Mouse (Mus musculus): ENCODE measurements around the gene Wwc1.
A peak's percentile ranks its signal among the peaks of the same experiment; 100 is the strongest.

Gene Wwc1

DNA sequence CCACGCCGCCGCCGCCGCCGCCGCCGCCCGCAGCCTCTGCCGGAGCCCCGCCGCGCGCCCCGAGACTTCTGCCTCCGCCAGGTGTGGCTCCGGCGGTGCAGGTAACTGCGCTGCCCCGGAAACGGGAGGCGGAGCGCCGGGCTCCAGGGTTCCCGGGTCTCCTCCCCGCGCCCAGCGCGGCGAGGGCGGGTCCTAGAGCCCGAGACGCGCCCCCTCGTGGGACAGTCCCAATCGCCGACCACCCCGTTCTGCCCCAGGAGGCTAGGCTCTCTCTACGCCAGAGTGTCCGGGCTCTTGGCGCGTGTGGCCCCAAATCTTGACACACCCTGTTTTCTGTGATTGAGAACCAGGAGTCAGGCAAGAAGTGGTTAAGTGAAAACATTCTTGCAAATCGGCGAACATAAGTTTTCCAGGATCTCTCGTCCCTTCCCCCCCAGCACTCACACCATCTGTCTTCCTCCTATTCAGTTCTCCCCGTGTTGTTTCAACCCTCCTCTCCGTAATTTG, at the start of gene Wwc1:
Gene Wwc1 (minus strand): TSS at position 117 of the 507 bp plus-strand sequence.
- DNase-seq, result peak; percentile 46

GRCm38 (mm10) chr11:36020009-36020408, 39.7 kb upstream of the Wwc1 start:
- no peak for DNase-seq

- DNase-seq, result no peak
Measured at GRCm38 (mm10) chr11:36013179-36013578, 32.9 kb upstream of the Wwc1 start.

DNA sequence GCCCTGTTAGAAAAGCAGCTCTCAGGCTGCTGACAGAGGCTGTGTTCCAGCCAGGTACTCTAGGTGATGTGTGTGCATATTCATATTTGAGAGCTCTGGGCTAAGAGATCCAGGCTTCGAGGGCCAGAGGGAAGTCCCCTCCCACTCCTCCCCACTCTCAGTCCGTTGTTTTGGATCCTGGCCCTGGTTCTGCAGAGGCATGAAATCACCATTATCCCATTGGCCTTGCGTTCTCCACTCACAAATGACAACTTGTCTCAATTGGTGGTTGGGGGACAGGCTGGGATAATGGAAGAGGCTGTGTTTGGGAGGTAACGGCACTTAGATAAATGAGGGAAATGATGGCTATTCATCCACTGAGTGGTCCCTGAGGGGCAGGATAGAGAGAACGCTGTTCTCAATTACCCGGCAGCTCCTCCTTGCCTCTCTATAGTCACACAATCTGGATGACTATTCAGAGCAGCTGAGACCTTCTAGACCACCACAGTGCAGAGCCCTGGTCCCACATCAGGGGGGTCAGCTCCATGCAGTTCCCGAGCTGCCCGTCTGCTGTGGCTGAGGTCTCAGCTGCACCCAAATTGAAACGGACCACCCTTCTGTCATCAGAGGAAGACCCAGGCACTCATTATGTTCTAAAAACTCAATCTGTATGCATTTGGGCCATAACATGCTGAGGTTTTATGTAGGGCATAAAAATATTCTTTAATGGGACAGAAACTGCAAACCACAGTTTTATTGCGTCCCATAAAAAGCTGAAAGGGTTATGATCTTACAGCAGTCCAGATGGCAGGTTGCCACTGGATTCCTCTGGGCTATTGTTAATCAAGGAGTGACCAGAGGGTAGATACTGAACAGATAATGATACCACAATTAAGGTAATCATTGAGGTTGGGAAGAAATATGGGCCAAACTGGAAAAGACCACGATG, 29.2 kb upstream of the Wwc1 start:
- no peak for DNase-seq

GRCm38 (mm10) chr11:36002900-36003299, 22.6 kb upstream of the Wwc1 start:
- DNase-seq, result no peak

DNA sequence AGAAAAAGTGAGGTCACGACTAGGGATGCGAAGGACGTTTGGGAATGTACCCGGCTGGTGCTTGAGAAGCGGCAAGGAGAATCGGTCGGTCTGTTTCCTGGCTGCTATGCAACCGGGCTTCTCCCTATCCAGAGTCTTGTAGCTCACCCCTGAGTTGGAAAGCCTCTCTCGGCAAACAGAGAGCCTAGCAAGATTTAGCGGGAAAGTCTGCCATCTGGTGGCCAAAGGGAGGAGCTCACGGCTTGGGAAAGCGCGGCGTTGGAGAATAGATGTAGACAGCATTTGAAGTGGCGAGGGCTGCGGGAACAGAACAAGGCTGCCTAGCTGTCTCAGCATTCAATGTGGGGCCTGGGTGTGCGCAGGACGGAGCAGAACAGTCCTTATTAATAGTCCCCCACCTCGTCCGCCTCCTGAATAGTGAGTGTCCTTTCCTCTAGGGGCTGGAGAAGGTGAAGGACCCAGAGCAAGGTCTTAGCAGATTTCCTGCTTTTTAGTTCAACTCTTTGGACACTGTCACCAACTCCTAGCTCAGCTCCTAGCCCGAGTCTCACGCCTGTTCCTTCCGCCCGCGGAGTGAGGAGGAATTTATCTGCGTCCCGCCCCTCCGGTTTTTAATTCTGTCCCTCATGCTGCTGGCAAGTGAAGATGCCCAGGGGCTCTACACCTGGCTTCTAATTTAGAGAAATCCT, 21.1 kb upstream of the Wwc1 start:
- peak; percentile 79 for DNase-seq

DNA sequence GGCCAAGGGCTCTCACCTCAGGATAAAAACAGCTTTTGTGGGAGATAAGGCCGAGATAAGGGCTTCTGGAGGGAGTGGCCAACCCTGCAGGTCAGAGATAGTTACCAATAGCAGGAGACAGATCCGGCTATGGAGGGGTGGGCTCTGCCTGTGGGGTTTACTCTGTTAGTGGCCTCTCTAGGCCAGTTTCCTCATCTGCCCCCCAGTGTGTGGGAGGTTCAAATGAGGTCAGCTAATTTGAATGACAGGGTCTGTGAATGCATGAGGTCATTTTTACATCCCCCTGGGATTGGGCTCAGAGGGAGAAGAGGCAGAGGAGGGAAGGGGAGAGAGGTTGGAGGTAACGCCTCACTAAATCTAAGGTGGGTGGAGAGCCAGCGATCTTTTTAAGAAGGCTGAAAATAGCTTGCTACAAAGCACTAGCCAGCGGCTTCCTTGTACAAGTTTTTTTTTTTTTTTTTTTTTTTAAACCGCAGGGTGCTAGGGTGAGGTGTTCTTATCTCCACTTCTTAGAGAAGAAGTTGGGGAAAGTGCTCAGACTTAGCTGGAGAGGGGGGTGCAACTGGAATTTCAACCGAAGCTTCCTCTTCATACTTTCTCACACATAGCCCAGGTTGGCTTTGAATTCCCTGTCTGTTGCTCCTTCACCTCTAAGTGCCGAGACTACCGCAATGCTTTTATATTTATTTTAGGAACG, 20.4 kb upstream of the Wwc1 start:
- DNase-seq, result no peak

GRCm38 (mm10) chr11:36000038-36000437, 19.7 kb upstream of the Wwc1 start:
- DNase-seq, result no peak

- DNase-seq, result no peak
Measured at GRCm38 (mm10) chr11:35998048-35998447, 17.7 kb upstream of the Wwc1 start.

GRCm38 (mm10) chr11:35995310-35995709, 15.0 kb upstream of the Wwc1 start:
- no peak for DNase-seq

DNA sequence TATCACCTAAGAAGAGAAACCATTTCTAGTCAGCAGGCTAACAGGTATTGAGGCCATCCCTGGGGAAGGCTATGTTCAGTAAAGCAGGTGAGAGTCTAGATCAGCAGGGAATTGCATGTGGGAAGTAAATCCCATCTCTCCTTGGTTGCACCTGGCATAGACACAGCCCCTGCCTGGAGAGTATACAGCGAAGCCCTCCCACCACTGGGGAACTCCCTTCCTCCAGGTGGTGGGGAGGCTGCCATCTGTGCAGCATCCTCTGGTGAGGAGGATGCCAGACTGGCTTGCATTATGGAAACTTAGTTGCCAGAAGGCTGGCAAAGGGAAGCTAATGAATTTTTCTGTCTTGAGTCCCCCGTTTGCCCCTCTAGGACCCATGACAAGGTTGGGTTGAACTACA, 11.5 kb upstream of the Wwc1 start:
- DNase-seq, result no peak

GRCm38 (mm10) chr11:35989967-35990366, 9.6 kb upstream of the Wwc1 start:
- no peak for DNase-seq

DNA sequence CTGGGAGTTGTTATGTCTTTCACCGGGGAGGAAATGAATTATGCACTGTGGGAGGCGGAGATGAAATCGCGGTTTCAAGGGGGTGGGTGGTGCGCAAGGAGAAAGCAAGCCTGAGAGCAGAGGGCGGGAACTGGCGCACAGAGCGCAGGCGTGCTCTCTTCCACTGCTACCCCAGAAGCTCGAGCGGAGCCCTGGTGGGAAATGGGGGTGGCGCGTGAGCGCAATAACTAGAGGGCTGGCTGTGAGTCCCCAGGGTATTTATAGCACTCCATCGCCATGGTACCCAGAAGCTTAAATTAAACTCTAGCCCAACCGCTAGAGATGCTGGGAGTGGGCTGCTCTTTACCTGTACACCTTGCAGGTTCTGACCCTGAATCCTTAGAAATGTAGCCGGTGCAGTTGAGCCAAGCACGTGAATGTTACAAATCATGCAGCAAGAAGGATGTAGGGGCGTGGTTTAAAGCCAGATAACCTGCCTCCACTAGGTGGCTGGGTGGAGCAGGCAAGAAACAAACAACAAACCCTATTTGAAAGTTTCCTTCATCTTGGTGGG, 5.6 kb upstream of the Wwc1 start:
- peak; percentile 57 for DNase-seq

GRCm38 (mm10) chr11:35982734-35983133, 2.4 kb upstream of the Wwc1 start:
- DNase-seq, result no peak

- peak; percentile 24 for DNase-seq
Measured at GRCm38 (mm10) chr11:35979733-35980410, 455 bp downstream of the Wwc1 start.

- no peak for DNase-seq
Measured at GRCm38 (mm10) chr11:35979266-35979732, 1.0 kb downstream of the Wwc1 start.

DNA sequence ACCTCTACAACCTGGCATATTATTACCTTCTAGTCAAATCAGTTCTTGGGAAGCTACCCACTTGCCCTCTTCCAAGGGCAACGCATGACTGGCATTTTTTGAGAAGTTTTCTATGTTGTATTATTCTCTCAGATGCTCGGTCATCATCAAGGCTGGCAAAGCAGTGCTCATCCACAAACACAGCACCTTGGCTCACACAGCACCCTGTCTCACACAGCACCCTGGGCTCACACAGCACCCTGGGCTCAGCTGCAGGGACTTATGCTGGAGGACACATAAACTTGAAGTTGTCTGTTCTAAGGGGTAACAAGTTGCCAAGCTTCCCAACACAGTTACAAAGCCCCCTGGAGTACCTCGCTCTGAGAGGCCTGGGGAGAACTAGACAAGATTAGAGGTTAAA, 2.5 kb downstream of the Wwc1 start:
- no peak for DNase-seq

DNA sequence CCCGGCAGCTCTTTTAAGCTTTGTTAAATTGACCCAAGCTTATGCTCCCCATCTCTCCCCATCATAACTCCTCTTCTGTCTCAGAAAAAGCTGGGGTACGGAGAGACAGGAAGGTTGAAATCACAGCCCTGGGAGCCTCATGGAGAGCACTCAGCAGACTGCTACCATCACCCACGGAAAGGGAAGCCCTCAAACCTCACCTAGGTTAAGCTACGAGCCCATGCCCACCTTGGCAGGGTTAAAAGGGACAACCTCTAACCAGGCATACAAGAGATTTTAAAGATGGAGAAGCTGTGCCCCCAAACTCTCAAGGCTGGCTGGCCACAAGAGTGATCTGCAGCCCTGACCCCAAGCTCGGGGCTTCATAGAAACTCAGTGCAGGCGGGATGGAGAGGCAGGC, 3.2 kb downstream of the Wwc1 start:
- no peak for DNase-seq

DNA sequence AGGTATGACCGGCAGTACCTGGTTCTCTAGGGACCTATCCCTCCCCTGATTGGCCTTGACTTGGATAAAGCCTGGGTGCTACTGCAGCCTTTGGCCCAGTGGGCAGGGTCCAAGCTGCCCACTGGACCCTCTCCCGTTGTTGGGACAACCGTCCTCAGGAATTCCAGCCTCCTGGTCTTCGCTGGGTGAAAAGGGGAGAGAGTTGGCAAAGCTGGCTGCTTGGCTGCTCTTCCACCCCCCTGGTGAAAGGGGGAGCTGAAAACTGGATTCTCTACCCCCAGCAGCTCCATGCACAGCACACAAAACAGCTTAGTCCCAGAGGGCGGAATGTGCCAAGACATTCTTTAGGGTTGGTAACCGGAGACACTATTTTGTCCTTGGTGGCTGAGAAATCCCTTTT, 3.8 kb downstream of the Wwc1 start:
- DNase-seq, result no peak

DNA sequence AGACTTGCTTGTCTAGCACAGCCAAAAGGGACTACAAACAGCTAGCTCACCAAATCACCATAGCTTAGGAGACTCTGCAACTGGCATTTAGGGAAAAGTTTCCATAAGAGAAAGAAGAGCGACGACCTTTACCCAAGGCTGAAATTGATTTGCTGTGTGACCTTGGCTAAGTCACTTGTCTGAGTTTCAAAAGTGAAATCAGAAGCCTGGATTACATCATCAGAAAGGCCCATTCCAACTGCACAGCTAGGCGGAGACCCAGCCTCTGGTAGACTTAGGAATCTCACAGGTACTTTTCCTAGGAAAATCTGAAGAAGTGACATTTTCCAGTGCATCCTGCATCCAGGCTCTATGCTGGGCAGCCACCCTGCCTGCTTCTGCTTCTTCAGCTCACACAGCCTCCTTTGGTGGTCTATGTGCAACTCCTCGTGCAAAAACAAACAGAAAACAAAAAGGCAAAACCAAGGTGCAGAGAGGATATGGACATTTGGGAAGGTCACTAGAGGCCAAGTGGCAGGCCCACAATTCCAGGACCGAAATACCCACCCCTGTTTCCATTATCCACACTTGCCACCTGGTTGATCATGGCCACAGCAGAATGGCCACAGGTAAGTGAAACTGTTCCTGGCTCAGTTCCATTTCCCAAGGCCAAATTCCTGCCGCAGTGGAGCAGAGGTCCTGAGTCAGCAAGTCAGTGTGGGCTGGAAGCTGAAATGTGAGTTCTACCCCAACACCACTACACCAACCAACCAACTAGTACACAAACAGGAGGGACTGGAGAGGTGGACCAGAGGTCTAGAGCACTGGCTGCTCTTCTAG, 5.5 kb downstream of the Wwc1 start:
- DNase-seq, result no peak

DNA sequence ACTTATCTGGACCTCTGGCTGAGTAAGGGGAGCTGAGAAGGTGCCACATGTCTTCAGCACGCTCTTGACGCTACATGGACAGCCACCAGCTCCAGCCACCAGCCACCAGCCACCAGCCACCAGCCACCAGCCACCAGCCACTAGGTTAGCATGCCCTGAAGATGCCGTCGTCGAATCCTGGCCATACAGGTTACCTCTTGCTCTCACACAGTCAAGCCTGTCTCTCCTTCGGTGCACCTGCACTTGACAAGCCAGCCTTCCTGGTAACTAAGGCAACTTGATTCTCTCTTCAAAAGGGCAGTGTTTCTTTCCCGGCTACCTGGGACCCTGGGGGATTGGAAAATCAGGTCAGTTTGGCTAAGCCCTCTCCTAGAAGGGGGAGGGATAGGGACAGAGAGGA, 7.2 kb downstream of the Wwc1 start:
- DNase-seq, result no peak
